Mouse (Mus musculus) neural tube, embryonic 11.5 days (tissue): ENCODE measurements around the gene Aen. TPM values are rescaled to one million over a fixed set of nuclear protein-coding genes. Genes with fewer than 3 reads are reported as not detected.
A peak's percentile ranks its signal among the peaks of the same experiment; 100 is the strongest.

Source experiments
- ATAC-seq: fragments of 200-750 bp; cut with Nextera tagmentation; 2 replicates; pipeline ENCODE4 v1.8.0; 2017; ENCODE audit warnings: moderate number of reproducible peaks, mild to moderate bottlenecking, moderate TSS enrichment, moderate library complexity; ENCODE audit not compliant: insufficient read depth, low FRiP score, low TSS enrichment
- DNase-seq: peaks from one replicate; pipeline ENCODE4 v3.0.0-alpha.2; 2015; ENCODE audit warnings: low spot score
- H3K27ac ChIP-seq: fragments of 300-500 bp; sonication (generic); 2 replicates; pipeline ENCODE4 v1.5.1; 2014; ENCODE audit warnings: low read depth, mild to moderate bottlenecking, low read length
- H3K27me3 ChIP-seq: fragments of 300-500 bp; sonication (generic); 2 replicates; pipeline ENCODE4 v1.6.1; 2014; ENCODE audit warnings: mild to moderate bottlenecking, low read length, mixed read lengths; ENCODE audit not compliant: control insufficient read depth, insufficient read depth
- H3K36me3 ChIP-seq: fragments of 300-500 bp; sonication (generic); 2 replicates; pipeline ENCODE4 v1.6.1; 2014; ENCODE audit warnings: mild to moderate bottlenecking, low read length, moderate library complexity, mixed read lengths; ENCODE audit not compliant: control insufficient read depth, insufficient read depth
- H3K4me1 ChIP-seq: fragments of 300-500 bp; sonication (generic); 2 replicates; pipeline ENCODE4 v1.6.1; 2014; ENCODE audit warnings: low read length, mixed read lengths; ENCODE audit not compliant: control insufficient read depth, insufficient read depth
- H3K4me2 ChIP-seq: fragments of 300-500 bp; sonication (generic); 2 replicates; pipeline ENCODE4 v1.6.1; 2014; ENCODE audit warnings: low read depth, mild to moderate bottlenecking, moderate library complexity
- H3K4me3 ChIP-seq: fragments of 300-500 bp; sonication (generic); 2 replicates; pipeline ENCODE4 v1.5.1; 2014; ENCODE audit warnings: low read depth, low read length
- H3K9ac ChIP-seq: fragments of 300-500 bp; sonication (generic); 2 replicates; pipeline ENCODE4 v1.6.1; 2014; ENCODE audit warnings: mild to moderate bottlenecking, low read length
- H3K9me3 ChIP-seq: fragments of 300-500 bp; sonication (generic); 2 replicates; pipeline ENCODE4 v1.6.1; 2016; ENCODE audit warnings: low read length; ENCODE audit not compliant: control insufficient read depth
- WGBS: fragments of 180-500 bp; shearing (Covaris S2); extraction: QIAGEN DNeasy Blood & Tissue Kit; methylation state at CpG from one replicate; pipeline ENCODE4 v1.1.7; 2014; 5-methylcytosine and 5-hydroxymethylcytosine counted together
- polyA plus RNA-seq: library from polyadenylated mRNA; unstranded; fragments of >200 nt; fragmentation: Nextera tagmentation; extraction: Ambion mirVana; gene quantifications from 2 replicates; pipeline ENCODE4 v1.2.1, GENCODE M21; 2014

Aen gene
- polyA plus RNA-seq, result 49.1 and 52.5 TPM in 2 replicates

DNA sequence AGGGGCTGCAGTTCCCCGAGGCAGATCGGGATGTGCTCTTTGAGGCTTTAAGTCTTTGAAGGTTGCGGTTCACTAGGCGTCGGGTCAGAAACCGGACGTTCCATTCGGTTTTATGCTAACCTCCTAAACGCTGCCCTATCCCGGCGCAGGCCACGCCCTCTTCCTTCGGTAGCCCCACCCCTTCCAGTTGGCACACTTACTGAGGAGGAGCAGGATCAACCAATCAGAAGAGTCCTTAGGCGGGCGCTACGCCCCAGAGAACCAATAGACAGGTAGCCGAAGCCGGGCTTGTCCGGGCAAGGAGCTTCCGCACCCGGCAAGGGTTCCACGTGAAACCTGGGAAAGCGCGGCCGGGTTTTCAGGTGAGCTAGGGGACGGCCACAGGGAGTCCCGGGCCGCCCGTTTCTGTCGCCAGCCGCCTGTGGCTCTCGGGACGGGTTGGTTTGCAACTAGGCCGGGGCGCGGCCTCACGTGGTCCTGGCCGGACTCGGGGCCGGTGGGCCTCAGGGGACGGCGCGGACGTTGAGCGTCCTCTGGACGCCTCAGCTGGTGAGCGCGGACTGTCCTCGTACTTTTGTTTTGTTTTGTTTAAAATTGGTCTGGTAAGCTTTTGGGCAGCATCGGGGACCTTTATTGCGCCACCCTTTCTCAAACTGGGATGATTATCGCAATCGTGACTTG, at the start of gene Aen:
Gene Aen (plus strand): TSS at position 202 of the 681 bp plus-strand sequence.
- DNase-seq, result peak; percentile 96
- Histone ChIP-seq H3K27me3 (no peaks in the 10 kb centered on the region), H3K9ac (peak within 1 kb of the TSS; percentile 76), H3K4me3 (peak within 1 kb of the TSS; percentile 88), H3K4me1 (peaks cover 5% of the 10 kb centered on the region), H3K9me3 (no peaks in the 10 kb centered on the region), H3K4me2 (peak within 1 kb of the TSS; percentile 71), H3K36me3 (peaks cover 2% of the 10 kb centered on the region; the same call in 1 of the 2 replicates), H3K27ac (no peak within 1 kb of the TSS)
- under 1% methylated on average over 53 of the region's 53 CpGs for WGBS
- ATAC-seq, result peak; percentile 98

DNA sequence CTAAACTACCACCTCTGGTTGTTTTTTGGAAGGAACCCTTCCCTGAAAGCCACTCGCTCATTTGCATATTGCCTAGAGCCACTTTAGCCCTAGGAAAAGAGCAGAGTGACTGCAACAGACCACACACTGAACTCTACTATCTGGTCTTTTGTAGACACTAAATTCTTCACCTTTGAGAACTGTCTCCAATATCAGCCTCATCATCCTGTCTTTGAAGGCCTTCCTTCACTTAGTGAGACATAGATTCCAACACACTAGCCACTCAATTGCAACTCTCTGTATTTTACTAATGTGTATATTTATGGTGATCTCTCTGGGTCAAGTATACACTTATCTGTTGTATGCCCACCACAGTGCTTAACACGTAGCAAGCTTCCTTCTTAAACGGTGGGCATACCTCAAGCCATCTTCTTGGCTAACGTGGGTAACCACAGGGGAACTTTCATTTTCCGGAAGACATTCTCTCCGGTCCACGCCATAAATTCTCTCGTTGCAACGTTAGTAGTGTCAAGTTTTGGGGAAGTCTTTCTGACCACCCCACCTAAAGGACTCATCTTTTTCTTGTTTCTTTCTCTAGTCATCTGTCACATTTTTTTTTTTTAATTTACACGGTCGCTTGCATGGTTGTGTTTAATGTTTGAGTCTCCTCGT, 49.5 kb upstream of the Aen start:
- ATAC-seq (no peak), DNase-seq (no peak)
- H3K27me3 ChIP-seq, result no peaks in the 10 kb centered on the region
- H3K36me3 ChIP-seq, result peaks cover 6% of the 10 kb centered on the region
- peak overlapping the region; percentile 88 for H3K9ac ChIP-seq
- H3K4me2 ChIP-seq, result peak overlapping the region; percentile 75
- WGBS, result 42% methylated on average over 12 of the region's 12 CpGs
- H3K27ac ChIP-seq, result no peak overlapping the region
- H3K4me1 ChIP-seq, result peaks cover 6% of the 10 kb centered on the region
- H3K4me3 ChIP-seq, result peak overlapping the region; percentile 86
- H3K9me3 ChIP-seq, result no peaks in the 10 kb centered on the region

DNA sequence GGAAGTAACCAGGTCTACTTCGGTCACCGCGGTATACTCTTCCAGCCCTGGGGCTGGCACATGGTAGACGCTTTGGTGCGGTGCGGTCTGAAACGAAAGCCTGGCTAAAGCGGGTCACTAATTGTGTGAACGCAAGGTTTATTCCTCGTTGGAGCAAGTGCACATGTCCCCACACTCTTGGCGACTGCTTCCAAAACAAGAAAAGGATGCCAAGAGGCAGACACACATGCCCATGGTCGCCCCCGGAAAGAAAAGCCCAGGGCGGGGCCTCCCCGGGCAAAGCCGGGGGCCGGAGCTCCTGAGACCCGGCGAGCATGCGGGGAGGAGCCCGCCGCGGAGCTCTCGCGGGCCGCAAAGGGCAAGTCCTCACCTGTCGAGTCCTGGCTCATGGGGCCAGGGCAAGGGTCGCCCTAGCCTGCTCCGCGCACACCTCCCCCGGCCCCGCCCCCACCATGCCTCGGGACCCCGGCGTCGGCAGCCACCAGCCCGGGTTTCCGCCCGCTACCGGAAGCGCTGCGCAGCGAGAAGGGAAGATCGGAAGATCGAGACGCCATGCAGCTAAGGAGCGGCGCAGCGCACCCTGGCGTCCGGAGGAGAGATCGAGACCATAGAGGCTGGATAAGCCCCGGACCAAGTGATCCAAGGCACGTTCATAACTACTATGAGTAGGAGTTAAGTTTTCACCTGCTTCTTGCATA, 48.8 kb upstream of the Aen start, which contains the start of gene Det1:
Gene Det1 (minus strand): TSS at position 527 of the 698 bp plus-strand sequence.
- DNase-seq (peak; percentile 95), ATAC-seq (peak; percentile 95)
- WGBS, result under 1% methylated on average over 39 of the region's 54 CpGs
- H3K4me2 ChIP-seq, result peak within 1 kb of the TSS; percentile 75
- no peaks in the 10 kb centered on the region for H3K9me3 ChIP-seq
- peak within 1 kb of the TSS; percentile 70; the same call in 1 of the 2 replicates for H3K27ac ChIP-seq
- peak within 1 kb of the TSS; percentile 88 for H3K9ac ChIP-seq
- peaks cover 6% of the 10 kb centered on the region for H3K36me3 ChIP-seq
- H3K4me3 ChIP-seq, result peak within 1 kb of the TSS; percentile 86
- H3K4me1 ChIP-seq, result peaks cover 6% of the 10 kb centered on the region
- no peaks in the 10 kb centered on the region for H3K27me3 ChIP-seq

DNA sequence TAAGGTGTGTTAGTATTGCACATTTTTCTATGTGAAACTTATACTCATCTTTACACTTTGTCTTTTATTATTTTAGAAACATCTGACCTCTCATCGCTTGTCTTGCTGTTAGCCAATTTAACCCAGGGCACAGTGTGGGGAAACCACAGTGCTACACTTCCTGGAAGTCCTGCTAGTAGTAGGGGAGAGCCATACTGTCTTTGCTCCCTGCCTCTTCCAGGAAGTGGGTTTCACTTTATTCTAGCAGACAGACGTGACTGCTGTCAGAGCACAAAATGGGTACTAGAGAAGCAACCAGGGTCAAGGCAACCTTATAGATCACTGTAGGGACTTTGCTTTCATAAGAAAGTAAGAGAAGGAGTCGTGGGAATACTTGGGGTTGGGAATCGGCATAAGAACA, 41.6 kb upstream of the Aen start:
- Histone ChIP-seq H3K4me3 (no peak overlapping the region), H3K36me3 (no peaks in the 10 kb centered on the region), H3K4me2 (no peak overlapping the region), H3K9me3 (no peaks in the 10 kb centered on the region), H3K9ac (no peak overlapping the region), H3K27ac (no peak overlapping the region), H3K27me3 (no peaks in the 10 kb centered on the region), H3K4me1 (no peaks in the 10 kb centered on the region)
- WGBS, result 76% methylated on average over 4 of the region's 4 CpGs
- no peak for DNase-seq
- ATAC-seq, result no peak

DNA sequence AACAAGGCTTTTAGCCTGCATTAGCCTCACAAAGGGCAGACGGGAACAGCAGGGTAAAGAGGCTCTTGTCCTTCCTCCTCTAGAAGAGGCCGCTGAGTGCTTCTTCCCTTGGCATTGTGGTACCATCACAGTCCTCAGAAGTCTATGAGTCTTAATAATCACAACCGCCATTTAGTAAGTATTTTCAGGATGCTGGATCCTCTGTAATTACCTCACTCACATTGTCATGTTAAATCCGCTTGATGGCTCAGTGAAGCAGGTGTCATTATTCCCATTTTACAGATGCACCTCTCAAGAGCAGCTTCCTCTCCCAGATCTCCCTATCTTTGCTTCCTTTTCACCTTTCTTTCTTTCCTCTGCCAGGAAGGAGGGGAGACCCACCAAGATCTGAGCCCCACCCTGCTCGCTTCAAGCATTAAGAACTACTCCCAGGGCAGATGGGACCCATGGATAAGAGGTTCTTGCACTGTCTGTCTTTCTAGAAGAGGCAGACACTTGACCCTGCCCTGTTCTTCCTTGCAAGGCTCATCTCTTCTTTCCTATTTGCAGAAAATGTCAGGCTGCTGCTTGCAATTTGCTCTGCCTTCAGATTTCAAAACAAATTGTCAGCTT, 40.5 kb upstream of the Aen start:
- WGBS, result 62% methylated on average over 5 of the region's 5 CpGs
- Histone ChIP-seq H3K4me1 (no peaks in the 10 kb centered on the region), H3K9ac (no peak overlapping the region)

DNA sequence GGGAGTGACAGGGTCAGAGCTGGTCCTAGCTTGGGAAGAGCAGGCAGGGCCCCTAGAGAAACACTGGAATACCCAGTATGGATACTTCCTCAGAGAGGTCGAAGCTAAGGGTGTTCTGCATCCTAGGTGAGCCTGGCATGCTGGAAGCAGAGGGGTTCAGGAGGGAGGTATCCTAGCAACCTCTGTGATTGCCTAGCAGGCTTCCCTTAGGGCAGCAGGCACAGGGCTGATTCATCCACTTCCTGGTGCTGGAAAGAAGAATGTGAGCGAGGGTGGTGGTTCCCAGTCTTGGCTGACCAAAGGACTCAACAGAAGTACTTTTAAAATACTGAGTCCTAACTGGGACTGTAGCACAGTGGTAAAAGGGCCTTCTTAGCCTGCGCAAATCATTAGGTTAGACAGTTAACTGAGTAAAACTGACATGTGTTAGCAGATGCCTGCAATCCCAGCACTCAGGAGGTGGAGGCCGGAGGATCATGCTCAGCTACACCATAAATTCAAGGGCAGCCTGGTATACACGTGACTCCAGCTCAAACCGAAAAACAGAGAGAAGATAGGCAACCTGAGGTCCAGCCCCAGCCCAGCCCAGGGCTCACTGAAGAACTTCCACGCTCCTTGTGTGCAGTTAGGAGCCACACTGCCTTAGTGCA, 31.7 kb upstream of the Aen start:
- Histone ChIP-seq H3K9me3 (no peaks in the 10 kb centered on the region), H3K9ac (no peak overlapping the region), H3K4me2 (no peak overlapping the region), H3K27me3 (no peaks in the 10 kb centered on the region), H3K4me1 (no peaks in the 10 kb centered on the region), H3K4me3 (no peak overlapping the region), H3K36me3 (no peaks in the 10 kb centered on the region), H3K27ac (no peak overlapping the region)
- WGBS, result 71% methylated on average over 7 of the region's 7 CpGs
- DNase-seq, result no peak
- ATAC-seq, result no peak

More for the DNA sequence above, 40.5 kb upstream of the Aen start:
- Histone ChIP-seq H3K9me3 (no peaks in the 10 kb centered on the region), H3K4me3 (no peak overlapping the region), H3K36me3 (no peaks in the 10 kb centered on the region), H3K4me2 (no peak overlapping the region), H3K27ac (no peak overlapping the region), H3K27me3 (no peaks in the 10 kb centered on the region)
- DNase-seq (no peak), ATAC-seq (no peak)

DNA sequence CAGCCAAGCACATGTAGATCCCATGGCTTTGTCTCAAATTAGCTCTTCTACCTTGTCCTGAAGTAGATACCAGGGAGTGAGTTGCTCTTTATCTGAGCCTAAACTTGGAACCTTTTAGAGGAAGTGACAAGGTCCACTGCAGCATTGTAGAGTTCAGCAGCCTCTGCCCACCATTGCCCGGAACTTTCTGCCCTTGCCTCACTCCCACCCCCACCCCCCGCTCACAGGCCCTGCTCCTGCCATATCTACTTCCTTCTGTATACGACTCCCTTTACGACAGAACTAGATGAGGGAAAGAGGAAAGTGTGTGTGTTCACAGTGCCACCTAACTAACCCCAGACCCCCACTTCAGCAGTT, 31.2 kb upstream of the Aen start:
- no peaks in the 10 kb centered on the region for H3K4me1 ChIP-seq
- 81% methylated on average over 4 of the region's 4 CpGs for WGBS
- no peak for ATAC-seq

DNA sequence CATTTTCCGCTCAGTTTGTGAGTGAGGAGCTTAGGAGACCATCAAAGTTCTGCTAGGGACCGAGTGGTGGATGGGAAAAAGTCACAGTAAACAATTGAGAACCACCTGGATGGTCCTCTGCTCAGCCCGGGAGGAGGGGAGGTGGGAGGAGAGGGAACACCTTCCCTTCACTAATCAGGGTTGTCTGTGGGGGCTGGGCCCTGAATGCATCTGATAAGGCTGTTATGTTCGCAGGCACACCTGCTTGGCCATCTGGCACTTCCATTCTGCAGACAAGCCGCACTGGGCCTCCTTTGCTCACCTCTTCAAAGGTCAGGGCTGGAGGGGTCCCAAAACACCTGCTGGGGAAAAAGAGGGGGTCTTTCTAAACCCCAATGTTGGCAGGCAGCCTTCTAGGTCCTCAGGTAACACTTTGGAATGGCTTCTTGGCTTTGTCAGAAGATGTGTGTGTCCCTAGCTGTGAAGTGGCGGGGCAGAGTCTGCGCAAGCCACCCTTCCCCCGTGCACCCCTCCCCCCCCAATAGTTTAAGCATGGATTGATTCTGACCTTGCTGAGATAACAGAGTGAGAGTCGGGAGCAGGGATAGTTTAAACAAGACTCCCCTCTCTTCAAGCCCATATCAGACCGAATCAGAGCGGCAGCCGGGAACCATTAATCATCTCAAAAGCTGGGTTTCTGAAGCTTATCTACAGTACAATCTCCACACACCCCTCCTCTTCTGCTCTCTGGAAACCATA, 30.3 kb upstream of the Aen start:
- H3K27ac ChIP-seq, result no peak overlapping the region
- H3K4me1 ChIP-seq, result no peaks in the 10 kb centered on the region
- no peak overlapping the region for H3K9ac ChIP-seq
- H3K4me3 ChIP-seq, result no peak overlapping the region
- no peaks in the 10 kb centered on the region for H3K36me3 ChIP-seq
- WGBS, result 65% methylated on average over 12 of the region's 12 CpGs
- DNase-seq, result no peak
- no peaks in the 10 kb centered on the region for H3K27me3 ChIP-seq
- H3K4me2 ChIP-seq, result no peak overlapping the region
- H3K9me3 ChIP-seq, result no peaks in the 10 kb centered on the region
- no peak for ATAC-seq

More for the DNA sequence above, 31.2 kb upstream of the Aen start:
- Histone ChIP-seq H3K27ac (no peak overlapping the region), H3K36me3 (no peaks in the 10 kb centered on the region), H3K4me2 (no peak overlapping the region), H3K4me3 (no peak overlapping the region), H3K9ac (no peak overlapping the region), H3K27me3 (no peaks in the 10 kb centered on the region), H3K9me3 (no peaks in the 10 kb centered on the region)
- DNase-seq, result no peak
